Mouse (Mus musculus) adrenal gland, adult 18-20 months (tissue): ENCODE results near the gene Vangl1. TPM values are rescaled to one million over a fixed set of nuclear protein-coding genes. Genes with fewer than 3 reads are reported as not detected.

Source experiments
- DNase-seq, 2 experiments: peaks; one replicate each; pipeline ENCODE4 v3.0.0; 2021 to 2022; ENCODE audit warnings: low spot score in 2 of 2
- total RNA-seq, 2 experiments: library from RNA; stranded (reverse); gene quantifications; 1 replicate in 1 of 2; 2 replicates in 1 of 2; pipeline ENCODE4 v1.2.3; 2021

Gene Vangl1
- total RNA-seq, 2 experiments from 2014 or later: 20.7 to 28.0 TPM

DNA sequence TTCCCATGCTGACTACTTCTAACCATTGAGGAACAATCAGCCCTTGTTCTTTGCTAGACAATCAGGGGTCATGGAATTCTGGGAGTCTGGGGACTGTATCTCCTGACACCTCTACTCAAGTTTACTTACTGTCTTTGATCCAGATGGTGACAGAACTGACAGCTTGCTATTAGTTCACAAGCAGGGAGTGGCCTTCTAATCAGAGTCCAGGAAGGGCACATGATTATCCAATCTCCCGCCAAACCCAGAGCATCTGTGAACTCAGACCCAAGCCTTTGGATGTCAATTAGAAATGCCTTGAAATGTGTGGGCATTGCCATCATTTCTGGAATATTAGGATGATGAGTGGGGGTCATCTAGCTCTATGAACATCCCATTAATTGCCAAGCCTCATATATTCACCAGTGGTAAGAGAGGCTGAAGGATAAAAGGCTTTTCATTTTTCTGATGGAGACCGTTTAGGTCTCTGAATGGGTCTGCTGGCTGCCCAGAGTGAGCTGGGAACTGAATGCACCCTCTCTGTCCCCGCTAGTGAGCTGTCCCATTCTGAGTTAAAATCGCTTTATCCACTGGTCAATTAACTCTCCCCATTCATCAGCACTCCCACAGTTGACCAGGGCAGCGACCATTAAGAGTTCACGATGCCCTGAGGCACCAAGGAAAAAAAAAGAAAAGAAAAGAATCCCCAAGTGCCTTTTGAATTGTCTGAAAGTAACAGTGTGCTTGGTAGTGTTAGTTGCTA is 58.7 kb downstream of the Vangl1 start:
- DNase-seq: no peak

DNA sequence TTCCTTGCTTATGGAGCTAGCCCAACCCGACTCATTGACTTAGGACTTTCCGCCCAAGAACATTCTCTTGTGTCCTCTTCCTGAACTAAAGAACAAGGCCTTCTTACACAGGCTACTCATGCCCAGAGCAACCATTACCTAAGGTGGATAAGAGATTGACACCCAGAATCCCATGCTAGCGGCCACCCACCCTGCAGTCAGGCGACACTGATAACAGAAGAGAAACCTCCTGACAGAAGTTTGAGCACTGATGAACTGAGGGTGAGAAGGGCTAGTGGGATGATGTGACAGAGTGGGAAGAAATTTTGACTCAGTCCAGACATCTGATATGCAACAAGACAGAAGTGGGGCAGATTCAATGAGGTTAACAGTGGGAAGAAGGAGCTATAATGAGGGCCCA is 60.1 kb downstream of the Vangl1 start:
- no peak for DNase-seq

DNA sequence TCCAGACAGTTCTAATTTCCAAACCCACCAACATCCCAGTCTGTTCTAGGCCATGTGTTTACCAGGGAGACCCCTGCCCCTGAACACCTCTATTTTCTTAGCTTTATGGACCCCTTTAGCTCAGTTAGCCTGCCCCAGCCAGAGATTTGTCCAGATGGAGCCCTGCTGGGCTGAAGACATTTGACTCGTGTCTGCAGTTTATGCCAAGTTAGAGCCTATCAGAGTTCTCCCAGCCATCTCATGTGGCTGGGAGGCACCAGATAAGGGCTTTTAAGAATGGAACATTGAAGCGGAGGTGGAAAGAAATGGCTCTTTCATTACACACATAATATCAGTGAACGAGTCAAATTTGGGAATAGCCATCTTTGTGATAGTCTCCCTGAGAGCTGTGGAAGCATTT is 61.0 kb downstream of the Vangl1 start:
- no peak for DNase-seq

DNA sequence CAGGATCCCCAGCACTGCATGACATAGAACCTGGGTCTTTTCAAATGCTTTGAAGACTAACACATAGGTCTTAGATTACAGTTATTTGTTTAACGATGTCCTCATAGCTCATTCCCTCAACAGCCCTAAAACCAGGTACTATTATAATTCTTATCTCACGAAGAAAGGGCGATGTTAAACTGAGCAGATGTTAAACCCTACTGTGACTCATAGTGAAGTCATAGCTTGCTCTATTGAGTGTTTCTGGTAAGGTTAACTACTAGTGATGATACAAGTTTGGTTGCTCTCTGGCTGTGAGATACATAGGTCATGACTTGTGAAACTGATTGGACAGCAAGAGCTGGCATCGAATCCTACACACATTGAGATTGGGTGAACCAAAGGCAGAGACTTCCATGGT is 61.5 kb downstream of the Vangl1 start:
- no peak for DNase-seq

DNA sequence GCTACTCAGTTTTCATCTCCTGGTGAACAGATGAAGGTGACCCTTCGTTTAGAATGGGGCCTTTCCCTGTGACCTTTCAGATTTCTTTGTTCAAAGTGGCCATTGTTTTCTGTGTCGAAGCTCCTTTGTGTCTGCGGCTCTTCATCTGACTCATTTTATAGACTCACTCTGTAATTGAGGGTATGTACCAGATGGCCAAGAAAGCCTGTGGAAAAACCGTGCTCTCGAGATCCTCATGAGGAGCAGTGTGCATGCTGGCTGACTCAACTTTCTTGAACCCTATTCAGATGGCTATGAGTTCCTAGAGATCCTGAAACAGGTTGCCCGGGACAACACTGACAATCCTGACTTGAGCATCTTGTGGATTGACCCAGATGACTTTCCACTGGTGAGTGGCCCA is 62.6 kb downstream of the Vangl1 start:
- no peak for DNase-seq

DNA sequence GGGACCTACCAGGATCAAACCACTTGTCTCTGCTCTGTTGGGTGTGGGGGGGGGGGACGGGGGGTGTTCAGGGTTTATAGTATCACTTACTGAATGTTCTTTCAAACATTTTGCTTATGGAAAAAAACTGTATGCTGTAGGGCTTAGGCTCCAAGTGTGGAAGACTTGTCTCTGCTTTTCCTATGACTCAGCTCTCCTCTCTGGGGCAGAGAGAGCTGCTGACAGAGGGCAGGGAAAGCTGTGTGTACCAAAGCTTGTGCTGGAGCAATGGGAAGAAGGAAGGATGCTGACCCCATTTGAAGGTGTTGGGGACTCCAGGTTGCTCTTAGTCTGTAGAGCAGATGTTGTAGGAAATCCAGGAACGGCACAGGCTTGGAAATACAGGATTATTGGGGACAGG is 63.0 kb downstream of the Vangl1 start:
- no peak for DNase-seq

DNA sequence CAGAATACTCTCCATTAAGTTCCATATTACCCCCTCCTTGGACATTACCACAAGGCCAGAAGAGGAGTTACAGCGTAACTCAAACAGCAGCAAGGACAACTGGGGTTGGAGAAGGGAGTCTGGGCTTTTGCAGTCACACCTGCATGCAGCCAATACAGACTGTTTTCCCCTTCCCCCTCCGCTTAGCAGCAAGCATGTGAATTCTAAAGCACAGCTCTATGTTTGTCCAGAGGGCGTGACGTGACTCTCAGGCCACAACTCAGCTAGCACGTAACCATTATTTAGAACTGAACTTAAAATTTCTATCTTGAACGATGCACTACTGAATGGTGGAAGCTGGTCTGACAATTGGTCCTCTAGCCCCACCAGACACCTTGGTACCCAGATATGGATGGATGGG is 63.9 kb downstream of the Vangl1 start:
- no peak for DNase-seq

DNA sequence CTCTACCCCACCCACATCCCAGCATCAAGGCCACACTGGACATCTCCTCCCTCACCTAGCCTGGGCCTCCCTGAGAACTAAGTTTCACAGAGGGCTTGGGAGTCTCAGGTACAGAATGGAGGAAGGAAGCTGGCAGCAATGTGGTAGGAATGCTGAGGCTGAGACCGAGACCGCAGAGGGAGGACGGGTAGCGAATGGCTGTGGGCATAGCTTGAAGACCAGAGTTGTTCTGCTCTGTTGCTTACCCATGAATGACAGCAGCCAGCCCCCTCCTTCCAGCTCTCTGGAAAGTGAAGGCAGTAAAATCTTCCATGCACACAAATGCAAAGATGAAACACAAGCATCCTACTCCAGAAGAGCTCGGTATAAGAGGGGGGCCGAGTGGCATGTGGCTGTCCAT is 65.6 kb downstream of the Vangl1 start:
- no peak for DNase-seq

DNA sequence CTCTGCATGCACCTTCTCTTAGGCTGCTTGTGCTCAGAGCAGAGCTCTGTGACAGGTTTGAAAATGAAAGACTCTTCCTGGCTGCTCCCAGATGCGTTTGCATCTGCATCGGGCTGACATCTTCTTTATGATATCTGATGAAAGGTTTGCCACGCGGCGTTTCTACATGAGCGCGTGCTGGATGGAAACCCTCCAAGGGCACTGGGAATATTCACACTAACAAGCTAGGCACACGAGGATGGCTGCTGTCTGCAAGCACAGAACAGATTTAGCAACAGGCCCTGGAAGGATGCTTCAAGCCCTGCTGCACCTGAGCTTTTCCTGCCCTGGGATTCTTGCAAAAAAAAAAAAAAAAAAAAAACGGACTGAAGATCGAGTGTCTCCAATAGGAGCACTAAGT is 67.3 kb downstream of the Vangl1 start:
- no peak for DNase-seq

DNA sequence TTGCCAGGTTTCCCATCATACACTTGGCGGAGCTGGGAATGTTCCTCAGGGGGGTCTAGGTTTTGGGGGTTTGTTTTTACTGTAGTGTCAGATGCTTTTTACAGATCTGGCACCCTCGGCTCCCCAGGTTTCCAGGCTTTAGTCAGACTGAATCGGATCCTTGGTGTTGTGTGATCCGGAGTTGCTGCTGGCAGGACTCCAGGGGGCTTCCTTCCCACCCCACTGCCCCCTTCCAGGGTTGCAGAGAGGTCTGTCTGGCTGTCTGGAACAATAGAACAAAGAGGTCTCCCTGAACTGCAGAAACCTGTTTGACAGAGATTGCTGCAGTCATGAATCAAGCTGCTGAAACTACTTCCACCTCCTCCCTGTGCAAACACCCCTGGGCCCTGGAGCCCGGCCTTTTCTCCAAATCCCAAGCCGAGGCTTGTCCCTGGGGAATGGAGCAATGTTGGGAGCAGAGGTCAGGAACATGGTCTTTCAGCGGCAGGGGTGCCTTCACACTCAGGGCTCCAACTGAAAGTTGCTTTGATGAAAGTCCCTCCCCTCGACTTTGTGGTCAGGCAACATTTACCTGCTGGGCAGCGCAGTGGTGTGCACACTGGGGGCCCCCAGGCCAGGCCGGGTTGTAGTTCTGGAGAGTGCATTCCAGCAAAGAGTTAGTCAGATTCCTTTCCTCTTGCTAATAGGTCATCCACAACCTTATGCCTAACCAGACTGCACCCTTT is 68.9 kb downstream of the Vangl1 start:
- DNase-seq: no peak

DNA sequence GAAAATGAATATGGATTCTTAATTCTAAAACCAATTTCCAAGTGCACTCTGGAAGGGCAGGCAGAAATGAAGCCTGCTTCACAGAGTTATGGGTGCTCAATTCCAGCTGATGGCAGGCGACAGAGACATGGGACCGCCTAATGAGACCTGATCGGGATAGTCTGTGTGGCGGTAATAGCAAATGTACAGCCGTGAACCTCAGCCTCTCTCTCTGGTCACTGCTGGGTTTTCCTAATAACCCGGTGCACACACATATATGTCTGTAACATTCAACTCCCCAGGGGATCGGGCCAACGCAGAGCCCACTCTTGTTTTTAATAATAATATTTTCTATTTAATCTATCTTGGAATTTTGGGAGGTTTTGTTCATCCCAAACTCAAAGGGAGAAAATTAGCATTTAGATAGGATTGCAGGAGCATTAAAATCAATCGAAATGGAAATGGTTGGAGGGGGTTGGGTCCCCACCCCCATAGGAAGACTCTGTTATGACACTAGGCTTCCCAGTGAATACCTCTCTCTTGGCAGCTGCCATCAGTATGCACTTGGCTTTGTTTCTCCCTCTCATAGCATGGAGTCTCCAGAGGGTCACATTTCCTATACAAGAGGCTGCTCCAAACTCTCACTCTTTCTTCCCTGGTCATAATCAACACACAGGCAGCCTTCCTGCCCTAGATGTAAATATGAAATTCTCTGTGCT is 72.7 kb downstream of the Vangl1 start:
- no peak for DNase-seq

DNA sequence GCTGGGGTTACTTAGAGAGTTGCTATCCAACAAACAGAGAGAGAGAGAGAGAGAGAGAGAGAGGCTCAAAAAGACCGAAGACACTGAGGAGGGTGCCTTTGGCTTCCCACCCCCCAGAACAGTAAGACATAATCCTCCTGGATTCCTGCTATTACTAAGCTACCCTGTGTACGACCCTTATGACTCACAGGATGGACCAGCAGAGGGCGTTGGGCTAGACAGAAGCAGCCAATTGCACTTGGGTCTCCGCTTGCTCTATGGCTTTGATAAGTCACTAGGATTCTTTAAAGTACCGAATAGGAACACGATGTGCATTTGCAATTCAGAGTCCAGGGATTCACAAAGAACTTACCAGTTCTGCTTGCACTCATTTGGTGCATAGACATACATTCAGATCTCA is 74.0 kb downstream of the Vangl1 start:
- peak in 1 of 2 experiments; percentile 38 for DNase-seq

DNA sequence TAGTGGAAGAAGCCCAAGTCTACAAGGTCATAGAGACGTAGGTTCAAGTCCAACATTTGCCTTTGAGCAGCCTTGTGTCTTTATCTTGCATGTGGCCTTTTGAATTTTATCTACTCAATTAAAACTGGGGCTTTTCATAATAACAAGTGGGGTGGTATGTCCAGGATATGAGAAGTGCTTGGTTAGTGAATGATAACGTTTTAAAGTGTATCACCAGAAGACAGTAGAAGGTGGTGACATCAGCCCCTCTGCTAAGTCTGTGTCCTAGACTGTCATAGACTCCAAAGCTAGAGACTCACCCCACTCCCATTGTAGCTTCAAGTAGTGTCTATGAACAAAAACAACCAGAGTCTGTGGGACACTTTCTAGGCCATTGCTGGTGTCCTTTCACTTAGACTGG is 76.3 kb downstream of the Vangl1 start:
- DNase-seq: no peak

DNA sequence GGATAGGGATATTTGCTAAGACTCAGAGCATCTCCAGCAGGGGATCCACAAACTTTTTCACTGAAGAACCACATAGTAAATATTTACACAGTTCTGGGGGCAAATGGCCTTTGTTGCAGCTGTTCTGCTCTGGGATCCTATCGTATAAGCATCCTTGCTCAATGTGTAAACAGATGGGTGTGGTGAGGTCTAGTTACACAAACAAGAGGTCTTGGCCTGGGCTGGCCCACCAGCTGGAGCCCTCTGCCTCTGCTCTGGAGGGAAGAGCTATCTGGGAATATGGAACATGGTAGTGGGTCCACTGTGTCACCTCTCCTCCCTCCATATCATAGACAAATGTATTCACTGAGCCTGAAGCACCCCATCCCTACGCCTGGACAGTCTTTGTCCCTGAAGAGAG is 77.4 kb downstream of the Vangl1 start:
- DNase-seq: no peak

DNA sequence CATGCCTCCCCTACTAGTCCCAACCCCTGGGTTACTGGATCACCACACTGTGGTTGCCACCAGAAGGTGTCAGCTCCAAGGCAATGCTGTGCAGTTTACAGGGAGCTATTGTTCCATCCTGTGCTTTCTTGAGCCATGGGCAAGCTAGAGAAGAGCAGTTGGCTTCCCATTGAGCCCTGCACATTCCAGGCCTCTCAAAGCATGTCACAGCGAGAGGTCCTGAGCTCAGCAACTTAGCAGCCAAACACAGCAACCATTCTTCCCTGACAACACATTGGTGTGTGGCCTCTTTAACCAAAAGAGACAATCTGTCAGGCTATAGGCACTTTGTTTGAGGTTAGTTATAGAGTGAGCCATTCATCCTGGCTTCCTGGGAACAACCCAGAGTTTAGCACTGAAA is 78.9 kb downstream of the Vangl1 start:
- DNase-seq: no peak

DNA sequence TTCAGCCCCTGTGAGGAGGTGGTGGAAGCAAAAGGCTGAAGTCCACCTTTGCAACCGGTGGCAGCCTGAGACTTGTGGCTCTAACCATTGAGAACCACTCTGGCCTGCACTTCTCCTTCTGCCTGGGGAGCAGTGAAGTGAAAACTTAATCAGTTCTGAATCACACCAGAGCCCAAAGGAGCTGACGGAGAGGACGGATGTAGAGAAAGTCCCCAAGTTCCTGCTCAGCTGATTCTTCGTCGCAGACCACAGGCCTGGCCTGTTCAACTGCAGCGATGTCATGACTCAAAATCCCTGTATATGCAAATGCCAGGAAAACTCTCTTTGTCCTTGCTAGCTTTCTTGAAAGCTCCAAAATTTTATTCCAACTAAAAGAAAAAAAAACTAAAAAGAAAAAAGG is 80.8 kb downstream of the Vangl1 start:
- DNase-seq: no peak

DNA sequence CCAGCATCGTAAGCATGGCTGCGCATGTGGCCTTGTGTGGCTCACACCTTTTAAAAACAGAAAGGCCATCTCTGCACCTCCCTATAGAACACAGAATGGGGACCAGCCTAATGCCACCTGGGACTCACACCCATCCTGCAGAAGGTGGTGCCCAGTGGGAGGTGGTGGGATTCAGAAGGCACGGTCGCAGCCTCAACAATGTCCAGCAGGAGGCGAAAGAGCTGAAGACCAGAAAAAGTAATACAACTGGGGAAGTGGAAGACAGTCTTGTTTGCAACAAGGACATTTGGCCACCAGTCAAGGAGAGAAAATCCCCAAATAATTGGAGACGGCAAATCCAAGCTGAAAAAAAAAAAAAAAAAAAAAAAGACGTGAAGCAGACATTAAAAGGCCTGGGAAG is 82.4 kb downstream of the Vangl1 start:
- DNase-seq: no peak

DNA sequence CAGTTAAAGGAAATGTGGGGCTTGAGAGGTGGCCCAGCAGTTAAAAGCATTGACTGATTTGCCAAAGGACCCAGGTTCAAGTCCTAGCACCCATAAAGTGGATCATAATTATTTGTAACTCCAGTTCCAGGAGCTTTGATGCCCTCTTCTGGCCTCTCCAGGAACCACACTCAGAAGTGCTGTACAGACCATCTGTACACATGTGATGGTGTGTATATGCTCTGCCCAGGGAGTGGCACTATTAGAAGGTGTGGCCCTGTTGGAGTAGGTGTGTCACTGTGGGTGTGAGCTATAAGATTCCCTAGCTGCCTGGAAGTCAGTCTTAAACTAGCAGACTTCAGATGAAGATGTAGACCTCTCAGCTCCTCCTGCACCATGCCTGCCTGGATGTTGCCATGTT is 83.5 kb downstream of the Vangl1 start:
- no peak for DNase-seq

DNA sequence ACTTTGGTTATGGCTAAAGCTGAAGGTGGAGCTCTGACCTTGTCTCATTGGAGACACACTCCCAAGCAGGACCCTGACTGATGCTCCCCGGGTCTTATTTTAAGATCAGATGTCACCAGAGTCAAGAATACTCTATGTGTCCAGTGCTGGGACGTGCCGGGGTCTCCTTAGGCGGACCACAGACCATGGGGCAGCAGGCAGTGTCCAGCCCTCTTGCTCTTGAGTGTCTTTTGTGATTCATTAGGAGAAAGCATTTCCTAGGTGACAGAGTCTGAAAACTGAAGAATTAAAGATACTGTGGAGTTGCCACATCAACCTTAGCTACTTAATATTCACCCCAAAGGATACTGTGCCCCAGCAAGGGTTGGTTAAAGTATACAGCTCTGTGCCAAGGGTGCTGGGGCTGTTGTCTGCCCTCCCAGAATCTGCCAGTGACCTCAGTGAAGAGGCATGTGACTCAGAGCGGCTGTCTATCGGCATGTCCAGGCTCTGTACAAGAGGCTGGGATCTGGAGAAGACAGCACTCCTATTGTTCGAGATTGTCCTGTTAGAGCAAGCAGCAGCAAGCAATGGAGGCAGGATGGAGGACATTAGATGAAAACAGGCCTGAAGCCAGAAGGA is 92.4 kb downstream of the Vangl1 start:
- DNase-seq: no peak

DNA sequence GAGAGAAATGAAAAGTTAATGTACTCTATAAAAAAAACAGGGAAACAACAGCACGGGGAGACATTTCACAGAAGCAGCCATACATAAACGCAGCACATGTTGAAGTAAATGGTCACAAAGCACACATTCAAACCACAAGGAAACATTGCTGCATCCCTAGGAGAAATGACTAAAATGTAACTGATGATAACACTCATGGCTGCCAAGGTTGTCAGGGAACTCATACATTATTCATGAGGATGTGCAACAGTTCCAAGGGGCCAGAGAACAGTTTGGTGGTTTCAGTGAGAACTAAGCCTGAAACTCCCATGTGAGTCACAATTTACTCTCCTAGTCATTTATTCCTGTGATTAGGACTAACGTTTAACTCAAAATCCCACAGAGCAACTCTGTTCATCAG is 96.3 kb downstream of the Vangl1 start:
- DNase-seq: no peak

DNA sequence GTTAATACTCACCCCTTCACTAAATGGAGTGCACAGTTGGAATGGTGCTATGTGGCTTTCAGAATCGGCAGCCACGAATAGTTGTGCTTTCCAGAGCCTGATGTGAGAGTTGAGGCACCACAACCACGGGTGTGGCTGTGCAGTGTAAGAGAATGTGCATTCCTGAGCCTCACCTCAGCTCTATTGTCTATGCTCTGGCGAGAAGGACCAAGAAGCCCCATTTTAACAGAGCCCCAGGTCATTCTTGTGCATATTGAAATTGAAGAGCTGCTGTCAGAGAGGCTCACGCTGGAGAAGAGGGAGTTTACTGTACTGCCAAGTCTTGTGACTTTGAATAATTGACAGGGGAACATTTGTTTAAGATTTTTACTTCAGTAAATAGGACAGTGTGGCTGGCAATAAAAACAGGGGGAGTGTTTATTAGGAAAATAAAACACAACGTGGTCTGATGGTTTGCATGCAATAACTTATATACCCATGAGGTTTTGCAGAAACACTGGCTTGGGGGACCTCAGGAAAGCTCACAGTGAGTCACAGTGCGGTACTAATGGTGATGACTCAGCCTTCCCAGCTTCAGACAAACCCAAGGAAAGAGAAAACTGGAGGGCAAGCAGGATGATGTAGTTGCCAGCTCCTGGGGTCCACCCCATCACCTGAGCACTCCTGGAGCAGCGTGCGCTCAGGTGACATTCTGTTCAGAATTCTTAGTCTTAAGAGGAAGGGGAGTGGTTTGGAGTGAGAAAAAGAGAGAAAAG is 100.5 kb downstream of the Vangl1 start:
- DNase-seq: no peak
